Mouse (Mus musculus) midbrain, embryonic 12.5 days (tissue): Measurements from ENCODE around the gene Fars2. TPM values are rescaled to one million over a fixed set of nuclear protein-coding genes. Genes with fewer than 3 reads are reported as not detected.

ENCODE experiments used
- ATAC-seq: fragments of 200-750 bp; cut with Nextera tagmentation; 2 replicates; pipeline ENCODE4 v1.8.0; 2017; ENCODE audit warnings: low read depth, moderate TSS enrichment, moderate library complexity; ENCODE audit not compliant: low FRiP score
- H3K27ac ChIP-seq: fragments of 300-500 bp; sonication (generic); replicated peaks from 2 replicates; pipeline ENCODE4 v1.5.1; 2016; ENCODE audit warnings: mild to moderate bottlenecking
- H3K27me3 ChIP-seq: fragments of 300-500 bp; sonication (generic); 2 replicates; pipeline ENCODE4 v1.6.1; 2016; ENCODE audit warnings: mild to moderate bottlenecking
- H3K36me3 ChIP-seq: fragments of 300-500 bp; sonication (generic); 2 replicates; pipeline ENCODE4 v1.6.1; 2016
- H3K4me1 ChIP-seq: fragments of 300-500 bp; sonication (generic); 2 replicates; pipeline ENCODE4 v1.6.1; 2016
- H3K4me2 ChIP-seq: fragments of 300-500 bp; sonication (generic); replicated peaks from 2 replicates; pipeline ENCODE4 v1.6.1; 2016; ENCODE audit warnings: mild to moderate bottlenecking, moderate library complexity
- H3K4me3 ChIP-seq: fragments of 300-500 bp; sonication (generic); 2 replicates; pipeline ENCODE4 v1.5.1; 2016; ENCODE audit warnings: mild to moderate bottlenecking
- H3K9ac ChIP-seq: fragments of 300-500 bp; sonication (generic); replicated peaks from 2 replicates; pipeline ENCODE4 v1.6.1; 2016; ENCODE audit warnings: mild to moderate bottlenecking, moderate library complexity
- H3K9me3 ChIP-seq: fragments of 300-500 bp; sonication (generic); 2 replicates; pipeline ENCODE4 v1.6.1; 2016; ENCODE audit warnings: mild to moderate bottlenecking
- WGBS: fragments of 180-500 bp; shearing (Covaris S2); methylation state at CpG from one replicate; pipeline ENCODE4 v1.1.7; 2016; 5-methylcytosine and 5-hydroxymethylcytosine counted together
- polyA plus RNA-seq: library from polyadenylated mRNA; unstranded; fragments of >200 nt; fragmentation: Nextera tagmentation; extraction: Ambion mirVana; gene quantifications from 2 replicates; pipeline ENCODE4 v1.2.1, GENCODE M21; 2016

Gene Fars2
- polyA plus RNA-seq, 1 experiment from 2014 or later, result 29.9 TPM

DNA sequence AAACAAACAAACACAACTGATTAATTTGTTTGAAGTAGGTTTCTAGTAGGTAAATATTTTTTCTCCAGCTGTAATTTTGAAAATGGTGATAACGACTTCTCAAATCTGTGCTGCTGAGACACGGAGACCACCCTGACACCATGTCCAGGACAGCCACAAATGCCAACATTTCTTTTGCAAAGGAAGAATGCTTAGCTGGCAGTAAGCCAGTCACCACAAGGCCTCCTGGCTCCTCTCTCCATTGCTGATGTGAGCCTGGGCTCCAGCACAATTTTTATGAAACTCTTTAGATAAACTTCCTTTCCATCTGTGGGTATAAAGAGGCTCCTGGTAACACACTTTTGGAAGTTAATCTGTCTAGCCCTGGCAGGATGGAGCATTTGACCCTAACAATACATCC is 632.8 kb downstream of the Fars2 start:
- Histone ChIP-seq H3K4me3 (no peak overlapping the region), H3K36me3 (no peaks in the 10 kb centered on the region), H3K9me3 (no peaks in the 10 kb centered on the region), H3K9ac (no peak overlapping the region), H3K27me3 (no peaks in the 10 kb centered on the region), H3K27ac (no peak overlapping the region), H3K4me2 (no peak overlapping the region), H3K4me1 (peaks cover 3% of the 10 kb centered on the region; the same call in 1 of the 2 replicates)
- no peak for ATAC-seq
- 89% methylated on average over 2 of the region's 2 CpGs for WGBS

DNA sequence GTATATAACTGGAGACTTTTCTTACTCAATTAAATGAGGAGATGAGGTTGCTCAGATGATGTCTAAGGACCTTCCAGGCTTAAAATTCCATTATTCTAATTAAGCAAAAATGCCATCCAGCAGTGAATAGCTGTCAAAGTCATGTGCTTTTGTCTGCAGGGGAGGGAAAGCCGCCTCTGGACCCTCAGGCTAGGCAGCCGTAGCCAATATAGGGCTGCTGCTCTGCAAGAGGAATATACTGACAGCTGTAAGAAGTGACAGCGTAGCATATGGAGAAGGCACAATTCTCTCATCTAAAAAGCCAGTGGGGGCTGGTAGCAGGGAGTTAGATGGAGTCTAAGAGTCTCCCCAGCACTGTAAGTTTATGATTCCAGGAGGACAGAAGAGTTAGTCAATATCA is 634.6 kb downstream of the Fars2 start:
- H3K27ac ChIP-seq, result no peak overlapping the region

DNA sequence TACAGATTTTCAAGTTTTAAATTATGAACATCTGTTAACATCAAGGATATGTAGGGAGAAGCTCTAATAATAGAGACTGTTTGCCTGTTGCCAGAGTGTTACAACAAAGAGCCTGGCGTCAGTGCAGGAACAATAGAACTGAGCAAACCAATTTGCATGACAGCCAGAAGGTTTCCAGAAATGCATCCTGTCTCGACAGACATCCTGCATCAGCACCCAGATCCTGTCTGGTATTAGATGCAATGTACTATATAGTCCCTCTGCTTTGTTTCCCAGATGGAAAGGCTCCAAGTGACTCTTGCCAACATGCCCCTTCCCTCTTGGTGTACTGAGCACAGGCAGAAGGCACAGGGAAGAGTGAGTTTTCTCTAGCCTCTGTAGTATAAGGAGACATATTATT is 649.6 kb downstream of the Fars2 start:
- Histone ChIP-seq H3K27me3 (no peaks in the 10 kb centered on the region), H3K9me3 (no peaks in the 10 kb centered on the region), H3K4me2 (no peak overlapping the region), H3K27ac (no peak overlapping the region), H3K4me1 (no peaks in the 10 kb centered on the region), H3K9ac (no peak overlapping the region), H3K4me3 (no peak overlapping the region), H3K36me3 (no peaks in the 10 kb centered on the region)
- WGBS, result 51% methylated on average over 2 of the region's 2 CpGs
- ATAC-seq, result no peak

More for the DNA sequence above, 634.6 kb downstream of the Fars2 start:
- Histone ChIP-seq H3K4me3 (no peak overlapping the region), H3K9ac (no peak overlapping the region), H3K4me1 (peaks cover 3% of the 10 kb centered on the region; the same call in 1 of the 2 replicates), H3K36me3 (no peaks in the 10 kb centered on the region), H3K9me3 (no peaks in the 10 kb centered on the region), H3K27me3 (no peaks in the 10 kb centered on the region), H3K4me2 (no peak overlapping the region)
- ATAC-seq, result no peak
- WGBS, result 56% methylated on average over 3 of the region's 3 CpGs

Other genes starting within 250 kb of the Fars2 start
- gene Rpp40, start 211.1 kb upstream of the Fars2 start, polyA plus RNA-seq, result 11.8 and 13.2 TPM in 2 replicates
- 0.65 and 1.1 TPM in 2 replicates for gene Ppp1r3g, start 158.6 kb upstream of the Fars2 start, polyA plus RNA-seq
- 22.1 and 25.5 TPM in 2 replicates for gene Lyrm4, start 114 bp downstream of the Fars2 start, polyA plus RNA-seq